Mouse (Mus musculus): ENCODE results near the gene Ralgapa1.
"Not testable (repeated sequence)": the region's sequence is repeated elsewhere in the genome, so short reads cannot be mapped to it uniquely, and the experiment has no call there.

Gene Ralgapa1

DNA sequence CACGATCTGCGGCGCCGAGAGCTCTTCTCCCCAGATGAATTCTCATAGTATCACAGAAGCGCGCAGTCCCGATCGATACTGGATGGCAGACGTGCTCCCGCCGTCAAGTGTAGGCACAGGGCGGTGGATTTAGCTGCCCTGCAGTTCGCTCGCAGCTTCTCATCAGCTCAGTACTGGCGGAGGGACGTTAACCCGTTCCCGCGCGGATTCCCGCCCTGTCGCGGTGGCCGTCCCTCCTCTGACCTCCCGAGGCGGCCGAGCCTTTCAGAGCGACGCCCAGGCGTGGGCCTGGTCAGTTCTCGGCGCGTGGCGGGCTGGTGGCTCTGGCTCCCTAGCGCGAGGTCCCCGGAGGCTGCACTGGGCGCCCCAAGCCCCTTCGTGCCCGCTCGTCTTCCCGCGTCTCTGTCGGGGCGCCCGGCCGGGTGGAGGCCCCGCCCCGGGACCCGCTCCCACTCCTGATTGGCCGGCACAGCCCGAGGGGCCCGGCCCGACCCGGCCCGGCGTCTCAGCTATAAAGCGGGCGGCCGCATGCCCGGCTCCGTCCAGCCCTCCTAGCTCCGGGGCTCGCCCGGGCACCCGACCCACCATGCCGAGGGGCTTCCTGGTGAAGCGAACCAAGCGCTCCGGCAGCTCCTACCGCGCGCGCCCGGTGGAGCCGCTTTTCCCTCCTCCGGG lies 221.9 kb downstream of the Ralgapa1 start, which contains the start of gene Insm2:
TSS of gene Insm2 (plus strand) at position 541 of the 675 bp plus-strand sequence.
- no peak for DNase-seq (ENCODE audit: low spot score)

GRCm38 (mm10) chr12:55598537-55598886 lies 222.5 kb downstream of the Ralgapa1 start:
- no peak for DNase-seq (ENCODE audit: low spot score)

- DNase-seq (ENCODE audit: low spot score) = not testable (repeated sequence)
These were observed 234.0 kb downstream of the Ralgapa1 start for GRCm38 (mm10) chr12:55586936-55587335.

GRCm38 (mm10) chr12:55573794-55574193 lies 247.2 kb downstream of the Ralgapa1 start:
- DNase-seq (ENCODE audit: low spot score) = no peak

DNA sequence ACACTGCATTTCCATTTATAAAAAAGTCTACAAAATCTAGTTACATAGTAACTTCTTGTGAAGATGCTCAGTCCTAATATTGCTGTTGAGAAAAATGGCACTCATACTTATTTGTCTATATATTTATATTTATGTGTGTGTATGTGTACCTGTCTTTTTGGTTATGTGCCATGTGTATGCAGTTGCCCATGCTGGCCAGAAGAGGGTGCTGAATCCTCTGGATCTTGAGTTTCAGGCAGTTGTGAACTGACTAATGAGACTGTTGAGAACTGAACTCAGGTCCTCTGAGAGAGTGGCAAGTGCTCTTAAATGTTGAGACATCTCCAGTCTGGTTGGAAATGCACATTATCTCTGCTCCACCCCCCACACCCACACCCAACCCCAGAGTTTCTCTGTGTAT lies 247.9 kb downstream of the Ralgapa1 start:
- DNase-seq (ENCODE audit: low spot score) = no peak

DNA sequence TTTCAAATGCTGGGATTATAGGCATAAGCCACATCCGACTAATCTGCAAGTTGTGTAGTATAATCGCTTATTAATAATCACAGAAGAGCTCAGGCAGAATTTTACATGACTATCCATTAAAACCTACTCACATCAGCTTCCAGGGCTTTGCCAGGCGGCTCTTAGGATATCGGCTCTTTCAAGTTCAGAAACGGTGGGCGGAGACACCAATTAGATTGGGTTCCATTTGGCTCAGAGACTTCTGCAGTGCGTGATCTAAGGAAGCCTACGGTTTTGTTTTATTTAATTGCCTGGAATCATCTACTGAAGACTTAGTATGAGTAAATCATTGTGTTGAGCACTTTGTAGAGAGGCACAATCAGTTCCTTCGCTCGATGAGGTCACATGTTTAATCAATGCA lies 249.3 kb downstream of the Ralgapa1 start:
- no peak for DNase-seq (ENCODE audit: low spot score)

- no peak for DNase-seq (ENCODE audit: low spot score)
These were observed 249.8 kb downstream of the Ralgapa1 start for GRCm38 (mm10) chr12:55571181-55571580.

DNA sequence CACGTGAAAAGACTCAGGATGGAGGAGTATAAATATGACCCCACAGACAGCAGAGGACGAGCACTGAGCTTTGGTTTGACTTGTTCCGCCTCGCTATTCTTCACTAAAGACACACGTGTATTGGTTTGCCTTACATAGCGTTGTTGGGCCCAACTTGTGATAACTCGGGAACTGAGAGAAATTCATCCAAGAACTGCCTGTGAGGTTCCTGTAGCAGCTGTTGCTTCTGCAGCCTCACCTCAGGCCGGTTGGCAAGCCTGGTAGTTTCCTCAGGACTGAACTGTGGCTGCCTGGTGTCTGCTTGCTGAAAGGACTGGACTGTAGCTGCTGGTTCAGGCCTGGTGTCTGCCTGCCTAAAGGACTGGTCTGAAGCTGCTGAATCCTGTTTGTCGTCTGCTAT lies 250.3 kb downstream of the Ralgapa1 start:
- DNase-seq (ENCODE audit: low spot score) = no peak

DNA sequence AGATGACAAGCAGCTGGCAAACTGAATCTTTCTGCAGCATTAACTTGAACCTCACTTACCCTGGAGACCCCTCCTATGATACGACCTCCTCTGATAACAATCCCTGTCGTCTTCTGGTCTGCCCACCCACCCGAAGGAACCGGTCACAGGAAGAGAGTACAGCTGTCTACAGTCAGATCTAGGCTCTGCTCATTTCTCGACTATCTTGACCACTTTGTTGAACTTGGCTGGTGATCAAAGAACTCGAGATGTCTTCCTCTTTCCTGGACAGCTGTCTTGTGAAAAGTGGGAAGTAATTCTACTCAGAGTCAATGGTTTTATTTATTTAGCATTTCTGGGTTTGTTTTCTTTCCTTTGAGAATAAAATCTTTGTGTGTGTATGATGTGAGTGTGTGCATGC lies 251.3 kb downstream of the Ralgapa1 start:
- DNase-seq (ENCODE audit: low spot score) = peak; percentile 11

GRCm38 (mm10) chr12:55568466-55568865 lies 252.5 kb downstream of the Ralgapa1 start:
- DNase-seq (ENCODE audit: low spot score) = no peak

GRCm38 (mm10) chr12:55566837-55567236 lies 254.1 kb downstream of the Ralgapa1 start:
- DNase-seq (ENCODE audit: low spot score) = no peak

- DNase-seq (ENCODE audit: low spot score) = no peak
These were observed 255.1 kb downstream of the Ralgapa1 start for GRCm38 (mm10) chr12:55565867-55566266.

DNA sequence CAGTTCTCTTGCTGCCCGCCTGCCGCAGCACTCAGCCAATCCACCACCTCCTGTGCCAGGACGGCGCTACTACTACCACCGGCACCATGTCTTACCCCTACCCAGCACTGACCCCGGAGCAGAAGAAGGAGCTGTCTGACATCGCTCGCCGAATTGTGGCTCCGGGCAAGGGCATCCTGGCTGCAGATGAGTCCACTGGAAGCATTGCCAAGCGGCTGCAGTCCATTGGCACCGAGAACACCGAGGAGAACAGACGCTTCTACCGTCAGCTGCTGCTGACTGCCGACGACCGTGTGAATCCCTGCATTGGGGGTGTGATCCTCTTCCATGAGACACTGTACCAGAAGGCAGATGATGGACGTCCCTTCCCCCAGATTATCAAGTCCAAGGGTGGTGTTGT lies 255.8 kb downstream of the Ralgapa1 start, which contains the start of gene Aldoart2:
TSS of gene Aldoart2 (plus strand) at position 34 of the 400 bp plus-strand sequence.
- no peak for DNase-seq (ENCODE audit: low spot score)

- no peak for DNase-seq (ENCODE audit: low spot score)
These were observed 256.6 kb downstream of the Ralgapa1 start for GRCm38 (mm10) chr12:55564187-55564963.

GRCm38 (mm10) chr12:55563742-55564141 lies 257.2 kb downstream of the Ralgapa1 start:
- DNase-seq (ENCODE audit: low spot score) = no peak

- no peak for DNase-seq (ENCODE audit: low spot score)
These were observed 260.8 kb downstream of the Ralgapa1 start for GRCm38 (mm10) chr12:55560025-55560690.

GRCm38 (mm10) chr12:55559184-55559855 lies 261.6 kb downstream of the Ralgapa1 start:
- DNase-seq (ENCODE audit: low spot score) = no peak

DNA sequence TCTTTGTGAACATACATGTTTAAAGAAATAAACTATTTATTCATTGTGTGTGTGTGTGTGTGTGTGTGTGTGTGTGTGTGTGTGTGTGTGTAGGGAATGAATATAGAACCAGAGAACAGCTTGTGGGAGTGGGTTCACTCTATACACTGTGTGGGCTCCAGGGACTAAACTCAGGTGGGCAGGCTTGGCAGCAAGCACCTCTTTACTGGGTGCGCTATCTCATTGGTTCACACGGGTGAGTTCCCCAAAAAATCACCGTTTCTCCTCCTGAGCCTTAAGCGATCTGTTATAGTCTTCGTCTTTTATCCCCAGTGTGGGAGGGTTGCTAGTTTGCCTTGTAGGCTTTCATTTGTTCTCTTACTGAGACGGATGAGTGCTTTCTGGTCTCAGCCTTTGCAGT lies 263.1 kb downstream of the Ralgapa1 start:
- DNase-seq (ENCODE audit: low spot score) = no peak

GRCm38 (mm10) chr12:55554901-55555300 lies 266.1 kb downstream of the Ralgapa1 start:
- DNase-seq (ENCODE audit: low spot score) = not testable (repeated sequence)

Measured in lung, postnatal 25 days (tissue).